Mouse (Mus musculus) mouse embryonic stem cell (cell line): ENCODE data around the gene Usp28.

ENCODE experiments used
- in situ Hi-C, 2 experiments: fragments of 300-500 bp; cut with MboI; formaldehyde crosslinking; loops; 1 replicate in 1 of 2; 3 replicates in 1 of 2; pipeline ENCODE4 v1.14.3; 2019 to 2020; ENCODE audit warnings: low sequenced_read_pairs in 2 of 2, low pct_unique_long_range_greater_than_20kb in 1 of 2, mixed read lengths in 1 of 2; ENCODE audit not compliant: unreplicated experiment in 1 of 2

The Usp28 gene

GRCm38 (mm10) chr9:48995735-48996134, 10.6 kb downstream of the Usp28 start:
- in situ Hi-C loops: no loop called here

- in situ Hi-C loops: no loop called here
These were observed 14.1 kb downstream of the Usp28 start for GRCm38 (mm10) chr9:48999256-48999655.

GRCm38 (mm10) chr9:49015824-49016223, 30.6 kb downstream of the Usp28 start:
- in situ Hi-C loops: no loop called here

- in situ Hi-C loops: no loop called here
These were observed 36.1 kb downstream of the Usp28 start for GRCm38 (mm10) chr9:49021289-49021688.

- in situ Hi-C loops: no loop called here
These were observed 38.8 kb downstream of the Usp28 start for GRCm38 (mm10) chr9:49023956-49024355.

GRCm38 (mm10) chr9:49024529-49024928, 39.4 kb downstream of the Usp28 start:
- in situ Hi-C loops: no loop called here

GRCm38 (mm10) chr9:49034764-49035163, 49.6 kb downstream of the Usp28 start:
- in situ Hi-C loops: no loop called here

- in situ Hi-C loops: no loop called here
These were observed 65.7 kb downstream of the Usp28 start for GRCm38 (mm10) chr9:49050901-49051300.

- in situ Hi-C loops: no loop called here
These were observed 66.2 kb downstream of the Usp28 start for GRCm38 (mm10) chr9:49051349-49051748.

- in situ Hi-C loops: no loop called here
These were observed 68.9 kb downstream of the Usp28 start for GRCm38 (mm10) chr9:49054028-49054427.

- in situ Hi-C loops: no loop called here
These were observed 70.4 kb downstream of the Usp28 start, which contains the start of gene Zw10 for GRCm38 (mm10) chr9:49055333-49056205. Gene Zw10, plus strand, starts transcription at chr9:49055613.

GRCm38 (mm10) chr9:49076847-49077246, 91.7 kb downstream of the Usp28 start:
- in situ Hi-C loops: no loop called here

- in situ Hi-C loops: loop anchor here (5.0 kb wide), 1 partner anchor 406 kb away; the partner anchor contains the start of gene Ttc12 (in 2 of the 2)
These were observed 95.9 kb downstream of the Usp28 start, which contains the start of gene Tmprss5 for GRCm38 (mm10) chr9:49081107-49081506. Gene Tmprss5, plus strand, starts transcription at chr9:49081260.

GRCm38 (mm10) chr9:49081561-49081960, 96.4 kb downstream of the Usp28 start:
- in situ Hi-C loops: loop anchor here (5.0 kb wide), 1 partner anchor 406 kb away; the partner anchor contains the start of gene Ttc12 (in 2 of the 2)

GRCm38 (mm10) chr9:49087317-49087716, 102.1 kb downstream of the Usp28 start:
- in situ Hi-C loops: no loop called here
